Mouse (Mus musculus) MEL (cell line): ENCODE results near the gene Zfp988. TPM values are rescaled to one million over a fixed set of nuclear protein-coding genes. Genes with fewer than 3 reads are reported as not detected.
"Not testable (repeated sequence)": the region's sequence is repeated elsewhere in the genome, so short reads cannot be mapped to it uniquely, and the experiment has no call there.

Experiments
- DNase-seq: peaks from one replicate; pipeline ENCODE4 v3.0.0; 2011; ENCODE audit warnings: low read depth, low spot score
- H3K27ac ChIP-seq: 2 replicates; pipeline ENCODE4 v1.5.1; 2012; ENCODE audit warnings: low read depth, mild to moderate bottlenecking, control low read depth, low read length, moderate library complexity; ENCODE audit not compliant: control insufficient read depth
- H3K27me3 ChIP-seq, 2 experiments: fragments of 150-350 bp in 1 of 2; sonication (generic) in 1 of 2; 2 replicates each; pipeline ENCODE4 v1.6.1; 2012; ENCODE audit warnings: low read length in 2 of 2, mild to moderate bottlenecking in 2 of 2, improper control_type of control experiment in 1 of 2, moderate library complexity in 1 of 2; ENCODE audit not compliant: insufficient read depth in 2 of 2, control insufficient read depth in 1 of 2
- H3K36me3 ChIP-seq, 2 experiments: 2 replicates each; pipeline ENCODE4 v1.6.1; 2012 to 2014; ENCODE audit warnings: low read length in 2 of 2, improper control_type of control experiment in 1 of 2, inconsistent platforms in 1 of 2, mild to moderate bottlenecking in 1 of 2; ENCODE audit not compliant: insufficient read depth in 2 of 2, control insufficient read depth in 1 of 2
- H3K4me1 ChIP-seq, 2 experiments: fragments of 150-350 bp in 1 of 2; sonication (generic) in 1 of 2; 2 replicates each; pipeline ENCODE4 v1.6.1; 2012; ENCODE audit warnings: low read length in 2 of 2, improper control_type of control experiment in 1 of 2, mild to moderate bottlenecking in 1 of 2; ENCODE audit not compliant: insufficient read depth in 2 of 2, control insufficient read depth in 1 of 2
- H3K4me3 ChIP-seq, 2 experiments: fragments of 150-350 bp in 1 of 2; sonication (generic) in 1 of 2; 2 replicates each; pipeline ENCODE4 v1.5.1; 2012; ENCODE audit warnings: low read depth in 2 of 2, low read length in 2 of 2, mild to moderate bottlenecking in 2 of 2, moderate library complexity in 2 of 2, control low read depth in 1 of 2, improper control_type of control experiment in 1 of 2; ENCODE audit not compliant: control insufficient read depth in 1 of 2, insufficient read depth in 1 of 2
- H3K79me2 ChIP-seq: 2 replicates; pipeline ENCODE4 v1.6.1; 2012; ENCODE audit warnings: mild to moderate bottlenecking, low read length, moderate library complexity; ENCODE audit not compliant: control insufficient read depth, poor library complexity, insufficient read depth
- H3K9ac ChIP-seq: 2 replicates; pipeline ENCODE4 v1.6.1; 2012; ENCODE audit warnings: low read depth, mild to moderate bottlenecking, control low read depth, low read length, moderate library complexity; ENCODE audit not compliant: control insufficient read depth, poor library complexity, severe bottlenecking
- H3K9me3 ChIP-seq: fragments of 150-350 bp; sonication (generic); replicated peaks from 2 replicates; pipeline ENCODE4 v1.6.1; 2012; ENCODE audit warnings: mild to moderate bottlenecking, low read length, improper control_type of control experiment, moderate library complexity; ENCODE audit not compliant: insufficient read depth
- polyA plus RNA-seq, 2 experiments: library from polyadenylated mRNA; stranded (reverse) in 1 of 2; unstranded in 1 of 2; fragments of >175 nt in 1 of 2; fragments of >200 nt in 1 of 2; gene quantifications; 2 replicates each; pipeline versions ENCODE4 v1.2.1 to v1.2.4; 2012; ENCODE audit warnings: low replicate concordance in 2 of 2, low read depth in 1 of 2; ENCODE audit not compliant: insufficient read length in 2 of 2, insufficient read depth in 1 of 2, missing spikeins in 1 of 2
- total RNA-seq: library from RNA; depleted of rRNA; stranded (reverse); fragments of 300-350 nt; gene quantifications from 2 replicates; pipeline ENCODE4 v1.2.3, GENCODE M21; 2012; rRNA removed

Zfp988 gene
- total RNA-seq (0.19 and 0.23 TPM in 2 replicates), polyA plus RNA-seq (under 1 TPM in 1 of 2 experiments, not detected in 1; 0.43 TPM)

GRCm38 (mm10) chr4:147305436-147305835 lies at the start of gene Zfp988:
Gene Zfp988, plus strand, starts transcription at chr4:147305674.
- not testable (repeated sequence) for H3K4me1 ChIP-seq, H3K27me3 ChIP-seq, DNase-seq, H3K9me3 ChIP-seq, H3K36me3 ChIP-seq, H3K27ac ChIP-seq, H3K4me3 ChIP-seq, H3K9ac ChIP-seq, H3K79me2 ChIP-seq

GRCm38 (mm10) chr4:147262708-147263107 lies 42.8 kb upstream of the Zfp988 start:
- H3K27me3 ChIP-seq, H3K9me3 ChIP-seq, H3K9ac ChIP-seq, DNase-seq, H3K27ac ChIP-seq, H3K4me1 ChIP-seq, H3K79me2 ChIP-seq, H3K4me3 ChIP-seq, H3K36me3 ChIP-seq: not testable (repeated sequence)

GRCm38 (mm10) chr4:147267302-147267701 lies 38.2 kb upstream of the Zfp988 start:
- not testable (repeated sequence) for H3K27me3 ChIP-seq, H3K4me3 ChIP-seq, DNase-seq, H3K79me2 ChIP-seq, H3K9me3 ChIP-seq, H3K4me1 ChIP-seq, H3K27ac ChIP-seq, H3K9ac ChIP-seq, H3K36me3 ChIP-seq

GRCm38 (mm10) chr4:147268735-147269134 lies 36.7 kb upstream of the Zfp988 start:
- H3K36me3 ChIP-seq, H3K4me1 ChIP-seq, H3K4me3 ChIP-seq, H3K79me2 ChIP-seq, DNase-seq, H3K27ac ChIP-seq, H3K27me3 ChIP-seq, H3K9me3 ChIP-seq, H3K9ac ChIP-seq: not testable (repeated sequence)

GRCm38 (mm10) chr4:147270026-147270425 lies 35.4 kb upstream of the Zfp988 start:
- not testable (repeated sequence) for H3K9me3 ChIP-seq, H3K79me2 ChIP-seq, H3K4me1 ChIP-seq, H3K27me3 ChIP-seq, H3K27ac ChIP-seq, H3K9ac ChIP-seq, H3K36me3 ChIP-seq, H3K4me3 ChIP-seq, DNase-seq

GRCm38 (mm10) chr4:147271601-147272000 lies 33.9 kb upstream of the Zfp988 start:
- not testable (repeated sequence) for H3K4me3 ChIP-seq, H3K9ac ChIP-seq, H3K27ac ChIP-seq, H3K4me1 ChIP-seq, H3K36me3 ChIP-seq, H3K9me3 ChIP-seq, H3K27me3 ChIP-seq, DNase-seq, H3K79me2 ChIP-seq

- H3K9me3 ChIP-seq, H3K4me1 ChIP-seq, H3K27ac ChIP-seq, H3K9ac ChIP-seq, H3K4me3 ChIP-seq, DNase-seq, H3K27me3 ChIP-seq, H3K79me2 ChIP-seq, H3K36me3 ChIP-seq: not testable (repeated sequence)
Measured at GRCm38 (mm10) chr4:147275021-147275772, 30.3 kb upstream of the Zfp988 start.
